Mouse (Mus musculus) small intestine, adult 2 months (tissue): ENCODE data around the gene Flnb.

Experiments
- CTCF ChIP-seq: fragments of 200-500 bp; IDR thresholded peaks from 2 replicates; pipeline ENCODE4 v1.5.1; 2012; ENCODE audit warnings: low read depth, mild to moderate bottlenecking, control low read depth, inconsistent platforms, low read length, moderate library complexity, mixed read lengths; ENCODE audit not compliant: insufficient replicate concordance, insufficient read length; ENCODE audit errors: extremely low read depth
- POLR2A ChIP-seq: fragments of 200-500 bp; IDR thresholded peaks from 2 replicates; pipeline ENCODE4 v1.6.1; 2012; ENCODE audit warnings: low read depth, mild to moderate bottlenecking, control low read depth, inconsistent platforms, low read length, moderate library complexity

DNA sequence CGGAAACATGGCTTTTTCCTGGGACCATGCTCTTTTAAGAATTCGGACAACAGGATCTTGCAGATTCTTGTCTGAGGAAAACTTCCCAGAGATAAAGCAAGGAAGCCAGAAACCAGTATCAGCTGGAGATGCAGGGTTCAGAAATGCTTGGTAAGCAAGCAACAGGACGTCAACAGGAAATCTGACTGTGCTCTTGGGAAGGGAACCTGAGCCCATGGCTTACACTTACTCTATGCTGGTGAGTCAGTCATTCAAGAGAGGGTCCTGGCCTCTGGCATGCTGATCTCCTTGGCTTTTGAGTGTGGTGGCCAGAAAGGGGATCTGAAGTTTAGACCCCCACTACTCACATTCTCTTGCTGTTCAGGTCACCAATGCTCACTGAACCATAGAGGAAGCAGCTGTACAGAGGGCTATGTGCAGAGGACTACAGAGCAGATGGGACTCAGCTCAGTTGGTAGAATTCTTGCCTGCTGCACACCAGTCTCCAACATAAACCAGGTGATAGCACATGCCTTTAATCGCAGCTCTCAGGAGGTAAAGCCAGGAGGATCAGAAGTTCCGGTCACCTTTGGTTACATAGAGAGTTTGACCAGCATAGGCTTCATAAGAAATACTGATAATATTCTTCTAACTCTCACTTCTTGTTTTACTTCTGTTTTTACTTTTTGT lies 173.5 kb downstream of the Flnb start:
- TF ChIP-seq CTCF (no peak), POLR2A (no peak)
